Mouse (Mus musculus) hindbrain, postnatal 0 days (tissue): ENCODE results near the gene Nol12. TPM values are rescaled to one million over a fixed set of nuclear protein-coding genes. Genes with fewer than 3 reads are reported as not detected.
A peak's percentile ranks its signal among the peaks of the same experiment; 100 is the strongest.

Experiments used
- ATAC-seq: fragments of 200-750 bp; cut with Nextera tagmentation; 2 replicates; pipeline ENCODE4 v1.8.0; 2017; ENCODE audit warnings: mild to moderate bottlenecking, moderate TSS enrichment, moderate library complexity
- DNase-seq: peaks from one replicate; pipeline ENCODE4 v3.0.0-alpha.2; 2015; ENCODE audit warnings: low spot score
- H3K27ac ChIP-seq: fragments of 300-500 bp; sonication (generic); 2 replicates; pipeline ENCODE4 v1.5.1; 2014; ENCODE audit warnings: mild to moderate bottlenecking
- H3K27me3 ChIP-seq: fragments of 300-500 bp; sonication (generic); 2 replicates; pipeline ENCODE4 v1.6.1; 2014; ENCODE audit warnings: low read length, mixed read lengths; ENCODE audit not compliant: insufficient read depth
- H3K36me3 ChIP-seq: fragments of 300-500 bp; sonication (generic); 2 replicates; pipeline ENCODE4 v1.6.1; 2014; ENCODE audit warnings: low read length, mixed read lengths; ENCODE audit not compliant: insufficient read depth
- H3K4me1 ChIP-seq: fragments of 300-500 bp; sonication (generic); 2 replicates; pipeline ENCODE4 v1.6.1; 2014; ENCODE audit warnings: antibody characterized with exemption, low read length, mixed read lengths; ENCODE audit not compliant: insufficient read depth
- H3K4me2 ChIP-seq: fragments of 300-500 bp; sonication (generic); 2 replicates; pipeline ENCODE4 v1.6.1; 2014; ENCODE audit warnings: low read depth, mild to moderate bottlenecking, low read length, moderate library complexity, mixed read lengths
- H3K4me3 ChIP-seq: fragments of 300-500 bp; sonication (generic); 2 replicates; pipeline ENCODE4 v1.5.1; 2014; ENCODE audit warnings: low read length
- H3K9ac ChIP-seq: fragments of 300-500 bp; sonication (generic); replicated peaks from 2 replicates; pipeline ENCODE4 v1.6.1; 2014; ENCODE audit warnings: mild to moderate bottlenecking, low read length, moderate library complexity, mixed read lengths
- H3K9me3 ChIP-seq: fragments of 300-500 bp; sonication (generic); 2 replicates; pipeline ENCODE4 v1.6.1; 2016; ENCODE audit warnings: low read length, mixed read lengths
- CTCF ChIP-seq: IDR thresholded peaks from 2 replicates; pipeline ENCODE4 v1.5.1; 2016; ENCODE audit warnings: antibody characterized with exemption, control low read depth, low read depth
- WGBS: fragments of 180-500 bp; shearing (Covaris S2); extraction: QIAGEN DNeasy Blood & Tissue Kit; methylation state at CpG from one replicate; pipeline ENCODE4 v1.1.7; 2014; 5-methylcytosine and 5-hydroxymethylcytosine counted together
- polyA plus RNA-seq: library from polyadenylated mRNA; unstranded; fragments of >200 nt; fragmentation: Nextera tagmentation; extraction: Ambion mirVana; gene quantifications from 2 replicates; pipeline ENCODE4 v1.2.1, GENCODE M21; 2015
- total RNA-seq: library from RNA; depleted of rRNA; stranded (reverse); fragments of >200 nt; gene quantifications from 2 replicates; pipeline ENCODE4 v1.2.3, GENCODE M21; 2014

Nol12 gene
- total and polyA plus RNA-seq, 2 experiments from 2014 or later: 4.7 to 56.4 TPM

DNA sequence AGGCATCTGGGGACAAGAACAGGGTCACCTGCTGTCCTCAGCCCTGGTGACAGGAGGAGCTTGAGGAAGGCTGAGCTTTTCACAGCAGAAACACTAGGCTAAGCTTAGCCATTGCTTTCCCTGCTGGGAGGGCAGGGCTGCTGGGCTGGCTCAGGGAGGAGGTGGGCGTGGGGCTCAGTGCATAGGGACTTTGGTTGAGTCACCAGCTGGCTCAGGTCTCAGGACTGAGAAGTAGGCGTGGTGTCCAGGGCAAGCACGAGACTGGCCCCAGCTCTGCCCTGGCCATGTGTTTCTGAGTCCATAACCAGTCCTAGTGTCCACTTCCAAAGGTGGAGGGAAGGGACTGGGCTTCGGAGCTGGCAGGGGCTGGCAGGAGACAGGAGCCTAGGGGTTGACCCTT is 25.4 kb downstream of the Nol12 start:
- WGBS: 80% methylated on average over 4 of the region's 4 CpGs
- ATAC-seq (no peak), DNase-seq (no peak)
- no peak for TF ChIP-seq CTCF
- H3K9me3 ChIP-seq: no peaks in the 10 kb centered on the region
- peaks cover 23% of the 10 kb centered on the region for H3K36me3 ChIP-seq
- H3K4me1 ChIP-seq: no peaks in the 10 kb centered on the region
- no peak overlapping the region for H3K4me3 ChIP-seq
- no peaks in the 10 kb centered on the region for H3K27me3 ChIP-seq
- no peak overlapping the region for H3K27ac ChIP-seq
- no peak overlapping the region for H3K9ac ChIP-seq
- H3K4me2 ChIP-seq: no peak overlapping the region

GRCm38 (mm10) chr15:78962885-78963284 is 28.2 kb downstream of the Nol12 start:
- 34% methylated on average over 2 of the region's 2 CpGs for WGBS
- peak; percentile 88 for ATAC-seq

GRCm38 (mm10) chr15:78971626-78972025 is 36.9 kb downstream of the Nol12 start:
- Histone ChIP-seq H3K36me3 (no peaks in the 10 kb centered on the region; the same call in 1 of the 2 replicates), H3K27me3 (no peaks in the 10 kb centered on the region)
- 74% methylated on average over 6 of the region's 6 CpGs for WGBS

More at GRCm38 (mm10) chr15:78962885-78963284, 28.2 kb downstream of the Nol12 start:
- peak; percentile 94 for TF ChIP-seq CTCF
- Histone ChIP-seq H3K4me1 (no peaks in the 10 kb centered on the region), H3K27me3 (no peaks in the 10 kb centered on the region), H3K27ac (peak overlapping the region; percentile 41; the same call in 1 of the 2 replicates), H3K36me3 (peaks cover 18% of the 10 kb centered on the region), H3K9me3 (no peaks in the 10 kb centered on the region), H3K4me2 (no peak overlapping the region), H3K4me3 (no peak overlapping the region), H3K9ac (no peak overlapping the region)
- DNase-seq: peak; percentile 90

GRCm38 (mm10) chr15:78973950-78974349 is 39.2 kb downstream of the Nol12 start:
- Histone ChIP-seq H3K9ac (no peak overlapping the region), H3K27ac (no peak overlapping the region), H3K9me3 (no peaks in the 10 kb centered on the region), H3K36me3 (no peaks in the 10 kb centered on the region), H3K4me2 (no peak overlapping the region), H3K4me1 (no peaks in the 10 kb centered on the region), H3K27me3 (no peaks in the 10 kb centered on the region), H3K4me3 (no peak overlapping the region)
- WGBS: 70% methylated on average over 7 of the region's 7 CpGs
- DNase-seq (no peak), ATAC-seq (peak; percentile 52; the same call in 1 of the 2 replicates)
- TF ChIP-seq CTCF: peak; percentile 57

More at GRCm38 (mm10) chr15:78971626-78972025, 36.9 kb downstream of the Nol12 start:
- no peaks in the 10 kb centered on the region for H3K4me1 ChIP-seq
- H3K4me2 ChIP-seq: no peak overlapping the region
- H3K4me3 ChIP-seq: no peak overlapping the region
- ATAC-seq: no peak
- no peak for DNase-seq
- no peak for TF ChIP-seq CTCF
- H3K9ac ChIP-seq: no peak overlapping the region
- H3K27ac ChIP-seq: no peak overlapping the region
- H3K9me3 ChIP-seq: no peaks in the 10 kb centered on the region

GRCm38 (mm10) chr15:78977676-78978159 is 43.0 kb downstream of the Nol12 start:
- Histone ChIP-seq H3K4me1 (no peaks in the 10 kb centered on the region), H3K9ac (no peak overlapping the region), H3K36me3 (no peaks in the 10 kb centered on the region), H3K4me3 (no peak overlapping the region), H3K4me2 (no peak overlapping the region), H3K27ac (no peak overlapping the region), H3K27me3 (no peaks in the 10 kb centered on the region), H3K9me3 (no peaks in the 10 kb centered on the region)
- no peak for DNase-seq
- 91% methylated on average over 8 of the region's 8 CpGs for WGBS
- ATAC-seq: no peak
- no peak for TF ChIP-seq CTCF

GRCm38 (mm10) chr15:78978875-78979274 is 44.1 kb downstream of the Nol12 start:
- Histone ChIP-seq H3K9me3 (no peaks in the 10 kb centered on the region), H3K4me2 (no peak overlapping the region), H3K36me3 (no peaks in the 10 kb centered on the region), H3K4me3 (no peak overlapping the region), H3K4me1 (no peaks in the 10 kb centered on the region; the same call in 1 of the 2 replicates), H3K9ac (peak overlapping the region; percentile 21; the same call in 1 of the 2 replicates), H3K27ac (no peak overlapping the region), H3K27me3 (no peaks in the 10 kb centered on the region)
- no peak for TF ChIP-seq CTCF
- no peak for ATAC-seq
- 36% methylated on average over 4 of the region's 4 CpGs for WGBS
- peak; percentile 28 for DNase-seq

- Histone ChIP-seq H3K36me3 (no peaks in the 10 kb centered on the region), H3K4me1 (no peaks in the 10 kb centered on the region; the same call in 1 of the 2 replicates), H3K9ac (no peak overlapping the region), H3K27me3 (no peaks in the 10 kb centered on the region), H3K4me3 (no peak overlapping the region), H3K9me3 (no peaks in the 10 kb centered on the region), H3K27ac (no peak overlapping the region), H3K4me2 (no peak overlapping the region)
- ATAC-seq (no peak), DNase-seq (no peak)
- TF ChIP-seq CTCF: no peak
- 87% methylated on average over 4 of the region's 4 CpGs for WGBS
These were observed 45.4 kb downstream of the Nol12 start for GRCm38 (mm10) chr15:78980084-78980483.
